Mouse (Mus musculus) hindbrain, embryonic 14.5 days (tissue): ENCODE results near the gene Aspscr1. TPM values are rescaled to one million over a fixed set of nuclear protein-coding genes. Genes with fewer than 3 reads are reported as not detected.

Source experiments
- ATAC-seq: fragments of 200-750 bp; cut with Nextera tagmentation; 2 replicates; pipeline ENCODE4 v1.8.0; 2017; ENCODE audit warnings: moderate number of reproducible peaks, mild to moderate bottlenecking, moderate TSS enrichment, moderate library complexity; ENCODE audit not compliant: low FRiP score
- DNase-seq: peaks from one replicate; pipeline ENCODE4 v3.0.0-alpha.2; 2015; ENCODE audit warnings: low spot score
- H3K27ac ChIP-seq: fragments of 300-500 bp; sonication (generic); 2 replicates; pipeline ENCODE4 v1.5.1; 2014; ENCODE audit warnings: mild to moderate bottlenecking, moderate library complexity
- H3K27me3 ChIP-seq: fragments of 300-500 bp; sonication (generic); 2 replicates; pipeline ENCODE4 v1.6.1; 2014; ENCODE audit warnings: mild to moderate bottlenecking, low read length, mixed read lengths; ENCODE audit not compliant: control insufficient read depth, insufficient read depth
- H3K36me3 ChIP-seq: fragments of 300-500 bp; sonication (generic); replicated peaks from 2 replicates; pipeline ENCODE4 v1.6.1; 2014; ENCODE audit not compliant: control insufficient read depth, insufficient read depth
- H3K4me1 ChIP-seq: fragments of 300-500 bp; sonication (generic); replicated peaks from 2 replicates; pipeline ENCODE4 v1.6.1; 2014; ENCODE audit warnings: antibody characterized with exemption, low read length, mixed read lengths; ENCODE audit not compliant: control insufficient read depth, insufficient read depth
- H3K4me2 ChIP-seq: fragments of 300-500 bp; sonication (generic); replicated peaks from 2 replicates; pipeline ENCODE4 v1.6.1; 2014; ENCODE audit warnings: mild to moderate bottlenecking, moderate library complexity
- H3K4me3 ChIP-seq: fragments of 300-500 bp; sonication (generic); replicated peaks from 2 replicates; pipeline ENCODE4 v1.5.1; 2014; ENCODE audit warnings: mild to moderate bottlenecking, low read length
- H3K9ac ChIP-seq: fragments of 300-500 bp; sonication (generic); 2 replicates; pipeline ENCODE4 v1.6.1; 2014
- H3K9me3 ChIP-seq: fragments of 300-500 bp; sonication (generic); 2 replicates; pipeline ENCODE4 v1.6.1; 2016; ENCODE audit warnings: low read length; ENCODE audit not compliant: control insufficient read depth
- WGBS: fragments of 180-500 bp; shearing (Covaris S2); extraction: QIAGEN DNeasy Blood & Tissue Kit; methylation state at CpG from one replicate; pipeline ENCODE4 v1.1.7; 2014; 5-methylcytosine and 5-hydroxymethylcytosine counted together
- polyA plus RNA-seq: library from polyadenylated mRNA; unstranded; fragments of >200 nt; fragmentation: Nextera tagmentation; extraction: Ambion mirVana; gene quantifications from 2 replicates; pipeline ENCODE4 v1.2.1, GENCODE M21; 2014

The Aspscr1 gene
- polyA plus RNA-seq, 1 experiment from 2014 or later: 136 TPM

GRCm38 (mm10) chr11:120715131-120715530 is 42.4 kb downstream of the Aspscr1 start:
- no peaks in the 10 kb centered on the region for H3K27me3 ChIP-seq
- H3K4me3 ChIP-seq: no peak overlapping the region
- H3K27ac ChIP-seq: no peak overlapping the region
- ATAC-seq (no peak), DNase-seq (no peak)
- H3K36me3 ChIP-seq: peaks cover 37% of the 10 kb centered on the region
- 93% methylated on average over 9 of the region's 9 CpGs for WGBS
- H3K9ac ChIP-seq: no peak overlapping the region
- H3K4me2 ChIP-seq: no peak overlapping the region
- no peaks in the 10 kb centered on the region for H3K9me3 ChIP-seq
- peaks cover 17% of the 10 kb centered on the region for H3K4me1 ChIP-seq

- Histone ChIP-seq H3K9me3 (no peaks in the 10 kb centered on the region), H3K4me2 (no peak overlapping the region), H3K36me3 (peaks cover 35% of the 10 kb centered on the region), H3K9ac (no peak overlapping the region), H3K4me1 (peaks cover 22% of the 10 kb centered on the region), H3K27ac (no peak overlapping the region), H3K27me3 (no peaks in the 10 kb centered on the region), H3K4me3 (no peak overlapping the region)
- ATAC-seq (no peak), DNase-seq (no peak)
- 88% methylated on average over 9 of the region's 9 CpGs for WGBS
These were observed 46.5 kb downstream of the Aspscr1 start for GRCm38 (mm10) chr11:120719242-120719641.

GRCm38 (mm10) chr11:120719841-120720376 is 47.1 kb downstream of the Aspscr1 start:
- no peak overlapping the region for H3K4me2 ChIP-seq
- no peak overlapping the region for H3K9ac ChIP-seq
- H3K27me3 ChIP-seq: no peaks in the 10 kb centered on the region
- H3K36me3 ChIP-seq: peaks cover 35% of the 10 kb centered on the region
- DNase-seq (no peak), ATAC-seq (no peak)
- no peaks in the 10 kb centered on the region for H3K9me3 ChIP-seq
- peaks cover 16% of the 10 kb centered on the region for H3K4me1 ChIP-seq
- 86% methylated on average over 13 of the region's 13 CpGs for WGBS
- no peak overlapping the region for H3K27ac ChIP-seq
- H3K4me3 ChIP-seq: no peak overlapping the region

- H3K36me3 ChIP-seq: peaks cover 39% of the 10 kb centered on the region
- H3K4me1 ChIP-seq: peaks cover 16% of the 10 kb centered on the region
- peak overlapping the region; percentile 87 for H3K4me3 ChIP-seq
- DNase-seq (peak; percentile 90), ATAC-seq (peak; percentile 19; the same call in 1 of the 2 replicates)
- peak overlapping the region; percentile 95 for H3K4me2 ChIP-seq
- no peaks in the 10 kb centered on the region for H3K9me3 ChIP-seq
- WGBS: 10% methylated on average over 17 of the region's 17 CpGs
- no peaks in the 10 kb centered on the region for H3K27me3 ChIP-seq
- peak overlapping the region; percentile 71; the same call in 1 of the 2 replicates for H3K27ac ChIP-seq
- peak overlapping the region; percentile 93 for H3K9ac ChIP-seq
These were observed 47.7 kb downstream of the Aspscr1 start for GRCm38 (mm10) chr11:120720450-120720849.

- Histone ChIP-seq H3K27ac (peak within 1 kb of the TSS; percentile 71), H3K4me3 (peak within 1 kb of the TSS; percentile 87), H3K9ac (peak within 1 kb of the TSS; percentile 93), H3K4me1 (peaks cover 20% of the 10 kb centered on the region), H3K4me2 (peak within 1 kb of the TSS; percentile 95), H3K36me3 (peaks cover 40% of the 10 kb centered on the region), H3K27me3 (no peaks in the 10 kb centered on the region), H3K9me3 (no peaks in the 10 kb centered on the region)
- ATAC-seq (peak; percentile 86), DNase-seq (peak; percentile 84)
- under 1% methylated on average over 88 of the region's 90 CpGs for WGBS
These were observed 48.6 kb downstream of the Aspscr1 start, which contains the start of gene Rac3 for GRCm38 (mm10) chr11:120721124-120722066. Gene Rac3, plus strand, starts transcription at chr11:120721470.

GRCm38 (mm10) chr11:120722067-120722630 is 49.4 kb downstream of the Aspscr1 start:
- DNase-seq: no peak
- Histone ChIP-seq H3K4me1 (peaks cover 25% of the 10 kb centered on the region), H3K36me3 (peaks cover 35% of the 10 kb centered on the region), H3K4me2 (peak overlapping the region; percentile 95), H3K27me3 (no peaks in the 10 kb centered on the region), H3K27ac (peak overlapping the region; percentile 71; the same call in 1 of the 2 replicates), H3K4me3 (peak overlapping the region; percentile 87), H3K9me3 (no peaks in the 10 kb centered on the region), H3K9ac (peak overlapping the region; percentile 93)
- WGBS: 22% methylated on average over 21 of the region's 21 CpGs
- ATAC-seq: no peak

GRCm38 (mm10) chr11:120722761-120723382 is 50.1 kb downstream of the Aspscr1 start:
- H3K4me3 ChIP-seq: peak overlapping the region; percentile 87
- H3K36me3 ChIP-seq: peaks cover 28% of the 10 kb centered on the region
- no peak overlapping the region for H3K27ac ChIP-seq
- peaks cover 25% of the 10 kb centered on the region for H3K4me1 ChIP-seq
- peak overlapping the region; percentile 95 for H3K4me2 ChIP-seq
- DNase-seq: no peak
- H3K9me3 ChIP-seq: no peaks in the 10 kb centered on the region
- H3K27me3 ChIP-seq: no peaks in the 10 kb centered on the region
- no peak for ATAC-seq
- WGBS: 84% methylated on average over 11 of the region's 11 CpGs
- H3K9ac ChIP-seq: peak overlapping the region; percentile 93

- no peak overlapping the region for H3K9ac ChIP-seq
- H3K4me3 ChIP-seq: no peak overlapping the region
- 80% methylated on average over 7 of the region's 7 CpGs for WGBS
These were observed 50.7 kb downstream of the Aspscr1 start for GRCm38 (mm10) chr11:120723509-120723908.

More at GRCm38 (mm10) chr11:120723509-120723908, 50.7 kb downstream of the Aspscr1 start:
- peaks cover 21% of the 10 kb centered on the region for H3K36me3 ChIP-seq
- H3K27me3 ChIP-seq: no peaks in the 10 kb centered on the region
- no peaks in the 10 kb centered on the region for H3K9me3 ChIP-seq
- ATAC-seq: no peak
- H3K4me2 ChIP-seq: no peak overlapping the region
- no peak overlapping the region for H3K27ac ChIP-seq
- peaks cover 25% of the 10 kb centered on the region for H3K4me1 ChIP-seq
- DNase-seq: no peak
